Mouse (Mus musculus): Measurements from ENCODE around the gene Plxnd1. TPM values are rescaled to one million over a fixed set of nuclear protein-coding genes. Genes with fewer than 3 reads are reported as not detected.

The Plxnd1 gene
- polyA plus RNA-seq, 1 experiment from 2014 or later, result 9.6 TPM

- no peak for ATAC-seq
- H3K36me3 ChIP-seq (ENCODE audit: control insufficient read depth, insufficient read depth), result peaks cover 26% of the 10 kb centered on the region; the same call in 1 of the 2 replicates
- TF ChIP-seq CTCF (IDR thresholded peaks at IDR 0.05; ENCODE audit: low read depth), result no peak
- no peaks in the 10 kb centered on the region for H3K27me3 ChIP-seq (replicated peaks; ENCODE audit: control insufficient read depth, insufficient read depth, low read length)
- 92% methylated on average over 19 of the region's 19 CpGs for WGBS
- no peaks in the 10 kb centered on the region for H3K9me3 ChIP-seq (ENCODE audit: control insufficient read depth)
- H3K4me2 ChIP-seq (replicated peaks; ENCODE audit: low read depth), result no peak overlapping the region
- no peak overlapping the region for H3K4me3 ChIP-seq (ENCODE audit: low read depth, low read length)
- no peak overlapping the region for H3K9ac ChIP-seq (ENCODE audit: low read depth, low read length)
- H3K27ac ChIP-seq (ENCODE audit: low read depth, low read length), result no peak overlapping the region
- no peaks in the 10 kb centered on the region for H3K4me1 ChIP-seq (replicated peaks; ENCODE audit: control insufficient read depth, insufficient read depth, low read length)
These were observed 28.4 kb downstream of the Plxnd1 start for GRCm38 (mm10) chr6:115966227-115966966.

DNA sequence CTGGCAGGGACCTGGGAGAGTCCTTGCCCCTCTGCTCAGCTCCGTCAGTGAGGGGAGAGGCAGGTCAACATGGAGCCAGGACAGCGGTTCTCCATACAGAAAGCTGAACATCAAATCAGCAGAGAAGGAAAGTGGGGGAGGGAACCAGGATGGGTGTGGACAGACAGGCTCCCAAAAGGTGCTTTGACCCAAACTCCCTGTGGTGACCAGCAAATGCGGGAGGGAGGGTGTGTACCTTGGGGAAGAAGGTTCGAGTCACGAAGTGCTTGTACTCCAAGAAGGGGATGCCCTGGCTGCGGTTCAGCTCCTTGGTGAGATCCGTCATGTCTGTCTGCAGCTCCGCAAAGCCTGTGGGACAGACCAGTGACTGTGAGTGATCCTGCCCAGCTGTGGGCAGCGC, 31.1 kb downstream of the Plxnd1 start:
- no peaks in the 10 kb centered on the region for H3K4me1 ChIP-seq (replicated peaks; ENCODE audit: control insufficient read depth, insufficient read depth, low read length)
- no peak for TF ChIP-seq CTCF (IDR thresholded peaks at IDR 0.05; ENCODE audit: low read depth)
- peaks cover 23% of the 10 kb centered on the region; the same call in 1 of the 2 replicates for H3K36me3 ChIP-seq (ENCODE audit: control insufficient read depth, insufficient read depth)
- H3K4me3 ChIP-seq (ENCODE audit: low read depth, low read length), result no peak overlapping the region
- no peaks in the 10 kb centered on the region for H3K9me3 ChIP-seq (ENCODE audit: control insufficient read depth)
- no peaks in the 10 kb centered on the region for H3K27me3 ChIP-seq (replicated peaks; ENCODE audit: control insufficient read depth, insufficient read depth, low read length)
- no peak for ATAC-seq
- WGBS, result 74% methylated on average over 9 of the region's 9 CpGs
- no peak overlapping the region for H3K9ac ChIP-seq (ENCODE audit: low read depth, low read length)
- no peak overlapping the region for H3K27ac ChIP-seq (ENCODE audit: low read depth, low read length)
- no peak overlapping the region for H3K4me2 ChIP-seq (replicated peaks; ENCODE audit: low read depth)

DNA sequence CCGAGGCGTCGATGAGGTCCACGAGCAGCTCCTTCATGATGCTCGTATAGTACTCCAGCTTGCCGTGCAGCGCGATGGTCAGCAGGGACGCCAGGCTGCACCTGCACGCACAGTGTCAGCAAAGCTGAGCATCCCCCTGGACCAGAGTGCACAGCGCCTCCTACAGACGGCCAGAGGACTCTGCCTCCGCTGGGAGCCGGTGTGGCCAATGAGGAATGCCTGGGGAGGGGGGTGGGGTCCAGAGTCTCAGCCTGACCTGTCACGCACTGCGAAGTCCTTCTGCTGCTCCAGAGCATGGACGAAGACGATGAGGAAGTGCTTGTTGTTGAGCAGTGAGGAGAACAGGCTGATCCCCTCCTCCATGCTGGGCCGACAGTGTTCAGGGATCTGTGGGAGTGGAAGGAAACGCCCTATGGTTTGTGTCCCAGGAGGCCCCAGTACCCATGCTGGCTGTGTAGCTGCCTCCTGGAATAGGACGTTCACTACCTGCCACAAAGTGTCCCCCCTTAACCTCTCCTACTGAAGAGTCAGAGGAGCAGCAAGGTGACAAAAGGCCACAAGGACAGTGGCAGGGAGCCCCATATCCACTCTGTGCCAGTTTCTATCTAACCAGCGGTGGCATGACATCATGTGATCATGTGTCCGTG, 32.2 kb downstream of the Plxnd1 start:
- WGBS, result 42% methylated on average over 23 of the region's 23 CpGs
- Histone ChIP-seq H3K4me3 (ENCODE audit: low read depth, low read length) (no peak overlapping the region), H3K27me3 (replicated peaks; ENCODE audit: control insufficient read depth, insufficient read depth, low read length) (no peaks in the 10 kb centered on the region), H3K9me3 (ENCODE audit: control insufficient read depth) (no peaks in the 10 kb centered on the region), H3K27ac (ENCODE audit: low read depth, low read length) (no peak overlapping the region), H3K36me3 (ENCODE audit: control insufficient read depth, insufficient read depth) (peaks cover 29% of the 10 kb centered on the region; the same call in 1 of the 2 replicates), H3K9ac (ENCODE audit: low read depth, low read length) (no peak overlapping the region), H3K4me1 (replicated peaks; ENCODE audit: control insufficient read depth, insufficient read depth, low read length) (no peaks in the 10 kb centered on the region), H3K4me2 (replicated peaks; ENCODE audit: low read depth) (no peak overlapping the region)
- 0 out of 2 replicates have a peak, but pooled peaks have one; percentile 22 for ATAC-seq
- peak; percentile 73 for TF ChIP-seq CTCF (IDR thresholded peaks at IDR 0.05; ENCODE audit: low read depth)

- Histone ChIP-seq H3K27ac (ENCODE audit: low read depth, low read length) (no peak overlapping the region), H3K9ac (ENCODE audit: low read depth, low read length) (no peak overlapping the region), H3K36me3 (ENCODE audit: control insufficient read depth, insufficient read depth) (peaks cover 29% of the 10 kb centered on the region; the same call in 1 of the 2 replicates), H3K4me2 (replicated peaks; ENCODE audit: low read depth) (no peak overlapping the region), H3K9me3 (ENCODE audit: control insufficient read depth) (no peaks in the 10 kb centered on the region), H3K4me1 (replicated peaks; ENCODE audit: control insufficient read depth, insufficient read depth, low read length) (peaks cover 3% of the 10 kb centered on the region), H3K27me3 (replicated peaks; ENCODE audit: control insufficient read depth, insufficient read depth, low read length) (no peaks in the 10 kb centered on the region), H3K4me3 (ENCODE audit: low read depth, low read length) (no peak overlapping the region)
- WGBS, result 79% methylated on average over 3 of the region's 3 CpGs
- TF ChIP-seq CTCF (IDR thresholded peaks at IDR 0.05; ENCODE audit: low read depth), result no peak
- ATAC-seq, result no peak
These were observed 33.1 kb downstream of the Plxnd1 start for GRCm38 (mm10) chr6:115961743-115962142.

GRCm38 (mm10) chr6:115960322-115960721, 34.5 kb downstream of the Plxnd1 start:
- no peak for TF ChIP-seq CTCF (IDR thresholded peaks at IDR 0.05; ENCODE audit: low read depth)

GRCm38 (mm10) chr6:115959151-115959691, 35.6 kb downstream of the Plxnd1 start:
- no peak overlapping the region for H3K27ac ChIP-seq (ENCODE audit: low read depth, low read length)
- no peak overlapping the region for H3K9ac ChIP-seq (ENCODE audit: low read depth, low read length)
- ATAC-seq, result no peak
- WGBS, result 54% methylated on average over 7 of the region's 7 CpGs
- no peaks in the 10 kb centered on the region for H3K27me3 ChIP-seq (replicated peaks; ENCODE audit: control insufficient read depth, insufficient read depth, low read length)
- TF ChIP-seq CTCF (IDR thresholded peaks at IDR 0.05; ENCODE audit: low read depth), result no peak
- peaks cover 18% of the 10 kb centered on the region; the same call in 1 of the 2 replicates for H3K36me3 ChIP-seq (ENCODE audit: control insufficient read depth, insufficient read depth)
- no peaks in the 10 kb centered on the region for H3K9me3 ChIP-seq (ENCODE audit: control insufficient read depth)
- peaks cover 3% of the 10 kb centered on the region for H3K4me1 ChIP-seq (replicated peaks; ENCODE audit: control insufficient read depth, insufficient read depth, low read length)
- H3K4me3 ChIP-seq (ENCODE audit: low read depth, low read length), result no peak overlapping the region
- no peak overlapping the region for H3K4me2 ChIP-seq (replicated peaks; ENCODE audit: low read depth)

More at GRCm38 (mm10) chr6:115960322-115960721, 34.5 kb downstream of the Plxnd1 start:
- WGBS, result 95% methylated on average over 19 of the region's 19 CpGs
- Histone ChIP-seq H3K27ac (ENCODE audit: low read depth, low read length) (no peak overlapping the region), H3K27me3 (replicated peaks; ENCODE audit: control insufficient read depth, insufficient read depth, low read length) (no peaks in the 10 kb centered on the region), H3K9me3 (ENCODE audit: control insufficient read depth) (no peaks in the 10 kb centered on the region), H3K36me3 (ENCODE audit: control insufficient read depth, insufficient read depth) (peaks cover 18% of the 10 kb centered on the region; the same call in 1 of the 2 replicates), H3K4me2 (replicated peaks; ENCODE audit: low read depth) (no peak overlapping the region), H3K4me1 (replicated peaks; ENCODE audit: control insufficient read depth, insufficient read depth, low read length) (peaks cover 3% of the 10 kb centered on the region), H3K9ac (ENCODE audit: low read depth, low read length) (no peak overlapping the region), H3K4me3 (ENCODE audit: low read depth, low read length) (no peak overlapping the region)
- no peak for ATAC-seq

All from intestine, postnatal 0 days (tissue).